Mouse (Mus musculus): ENCODE measurements around the gene Pde3b. TPM values are rescaled to one million over a fixed set of nuclear protein-coding genes. Genes with fewer than 3 reads are reported as not detected.
"Not testable (repeated sequence)": the region's sequence is repeated elsewhere in the genome, so short reads cannot be mapped to it uniquely, and the experiment has no call there.

Pde3b gene
- total RNA-seq, 4 experiments from 2014 or later: 7.3 to 13.3 (median 11.6) TPM

DNA sequence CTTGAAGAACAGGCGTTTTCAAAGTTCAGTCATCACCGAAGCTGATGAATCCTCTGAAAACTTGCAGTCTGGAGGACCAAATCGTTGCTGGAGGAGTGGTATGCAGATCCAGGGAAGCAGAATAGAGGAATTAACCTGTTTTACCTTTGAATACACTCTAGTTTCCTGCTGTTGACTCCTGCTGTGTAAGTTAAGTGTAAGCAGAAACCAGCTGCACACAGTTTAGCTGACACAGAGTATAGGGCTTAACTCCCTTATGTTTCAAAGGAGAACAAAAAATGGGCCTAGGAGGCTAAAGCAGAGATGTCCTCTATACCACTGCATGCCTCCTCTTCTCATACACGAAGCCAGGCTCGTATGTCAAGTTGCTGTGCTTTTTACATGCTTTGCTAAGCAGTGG lies 63.8 kb downstream of the Pde3b start:
- no peak for DNase-seq (ENCODE audit: low spot score in 2 of 2)

DNA sequence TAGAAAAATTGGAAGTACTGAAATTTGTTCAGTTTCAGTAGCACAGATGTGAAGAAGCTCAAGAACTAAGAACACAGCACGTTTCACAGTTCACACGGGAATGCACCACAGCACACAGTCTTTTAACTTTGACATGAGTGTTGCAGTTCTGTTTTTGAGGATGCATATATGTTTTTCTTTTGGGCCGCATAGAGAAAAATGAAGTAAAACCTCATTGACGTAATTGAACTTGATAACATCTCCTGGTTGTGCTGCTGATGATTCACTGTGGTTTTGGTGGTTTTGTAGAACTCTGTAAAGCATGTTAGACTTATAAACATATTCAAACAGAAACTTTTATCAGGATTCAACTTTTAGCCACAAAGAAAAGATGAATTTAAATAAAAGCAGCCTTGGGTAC lies 64.7 kb downstream of the Pde3b start:
- DNase-seq (ENCODE audit: low spot score in 2 of 2): no peak

DNA sequence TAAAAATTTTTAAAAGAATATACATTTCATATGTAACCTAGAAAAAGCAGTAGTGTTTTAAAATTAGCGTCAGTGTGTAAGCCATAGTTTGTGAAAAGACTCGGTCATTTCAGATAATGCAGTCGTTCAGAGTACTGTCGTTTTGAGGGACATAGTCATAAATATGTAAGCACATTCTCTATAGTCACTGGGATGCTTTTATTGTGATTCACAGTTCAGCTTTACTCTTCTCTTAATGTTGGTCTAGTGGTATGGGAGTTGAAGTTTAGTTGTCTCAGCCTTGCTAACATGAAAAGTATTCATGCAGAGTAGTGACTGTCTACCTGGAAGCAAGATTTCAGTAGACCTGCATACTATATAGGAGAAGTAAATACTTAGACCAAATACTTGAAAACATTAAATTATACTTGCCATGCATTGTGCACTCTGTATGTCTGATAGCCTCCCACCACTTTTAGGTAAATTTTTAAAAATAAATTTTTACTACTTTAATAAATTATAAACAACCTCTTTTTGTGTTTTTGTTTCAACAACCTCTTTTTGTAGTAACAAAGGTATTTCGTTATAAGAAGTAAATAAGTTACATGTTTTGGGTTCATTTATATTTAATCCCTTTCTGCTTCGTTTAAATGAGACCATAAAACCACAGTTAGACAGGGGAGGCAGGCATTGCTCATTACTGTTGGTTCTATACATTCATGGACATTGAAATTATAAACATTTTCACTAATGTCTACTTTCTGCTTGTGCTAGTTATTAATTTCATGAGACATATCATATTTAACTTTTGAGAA lies 65.3 kb downstream of the Pde3b start:
- DNase-seq (ENCODE audit: low spot score in 2 of 2): no peak

DNA sequence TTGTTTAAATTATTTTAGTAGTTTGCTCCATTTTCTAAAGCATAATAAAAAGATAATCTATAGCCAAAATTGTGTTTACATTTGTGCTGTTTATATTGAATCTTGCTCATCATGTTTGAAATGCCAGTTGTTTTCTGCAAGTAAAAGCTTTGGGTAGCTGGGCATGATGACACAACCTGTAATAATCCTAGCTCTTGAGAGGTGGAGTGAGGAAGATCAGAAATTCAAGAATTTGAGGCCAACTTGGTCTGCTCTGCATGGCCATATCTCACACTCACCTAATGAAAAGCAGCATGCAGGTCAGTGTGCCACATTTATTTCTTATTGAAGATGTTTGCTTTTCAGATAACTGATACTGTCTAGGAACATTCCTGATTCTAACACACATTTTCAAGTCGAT lies 65.9 kb downstream of the Pde3b start:
- no peak for DNase-seq (ENCODE audit: low spot score in 2 of 2)

DNA sequence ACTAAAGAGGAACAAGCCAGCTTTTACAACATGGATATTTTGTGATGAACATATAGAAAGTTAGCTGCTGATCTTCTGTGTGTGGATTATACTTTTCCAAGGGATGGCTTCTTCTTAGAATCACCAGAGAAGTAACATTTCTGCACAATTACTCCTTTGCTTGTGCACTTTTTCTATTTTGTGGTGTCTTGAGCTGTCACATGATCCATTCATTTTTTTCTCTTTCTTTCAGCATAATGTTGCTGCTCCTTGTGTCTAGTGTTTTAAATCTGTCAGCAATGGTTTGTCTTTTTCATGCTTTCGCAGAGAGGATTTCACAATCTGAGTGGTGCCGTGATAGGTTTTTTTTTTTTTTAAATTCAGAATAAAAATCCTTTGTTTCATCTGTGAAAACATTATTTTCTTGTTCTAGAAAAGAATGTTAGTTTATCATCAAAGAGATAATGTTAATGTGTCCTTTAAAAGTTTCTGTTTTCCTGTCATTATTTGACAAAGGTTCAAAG lies 66.4 kb downstream of the Pde3b start:
- no peak for DNase-seq (ENCODE audit: low spot score in 2 of 2)

DNA sequence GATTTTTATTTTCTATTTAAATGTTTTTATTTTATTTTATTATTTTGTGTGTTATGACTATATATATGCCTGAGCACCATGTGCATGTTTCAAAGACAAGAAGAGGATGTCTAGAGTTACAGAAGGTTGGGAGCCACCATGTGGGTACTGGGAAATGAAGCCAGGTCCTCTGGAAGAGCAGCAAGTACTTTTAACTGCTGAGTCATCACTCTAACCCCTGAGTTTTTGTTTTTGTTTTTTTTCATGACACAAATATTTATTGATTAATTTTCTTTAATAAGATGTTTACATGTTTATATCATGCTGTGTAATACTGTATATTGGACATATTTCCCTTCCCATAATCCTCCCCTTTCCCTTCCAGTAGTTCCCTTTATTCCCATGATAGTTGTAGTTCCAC lies 77.5 kb downstream of the Pde3b start:
- DNase-seq (ENCODE audit: low spot score in 2 of 2): no peak

DNA sequence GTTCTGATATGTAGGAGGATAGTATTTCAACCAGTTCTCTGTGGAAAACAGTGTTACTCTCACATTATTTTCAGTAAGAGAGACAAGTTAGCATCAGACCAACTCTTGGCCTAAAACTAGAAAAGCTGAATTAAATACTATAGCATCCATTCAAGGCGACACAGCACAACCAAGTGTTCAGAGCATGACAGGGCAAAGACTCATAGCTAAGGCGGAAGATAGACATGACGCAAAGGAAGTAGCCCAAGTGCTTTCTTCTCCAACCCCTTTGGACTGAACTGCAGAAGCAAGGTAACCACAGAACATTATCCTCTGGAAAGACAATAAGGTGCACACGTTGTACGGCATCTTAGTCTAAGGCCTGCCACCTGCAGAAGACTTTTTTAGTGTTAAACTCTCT lies 79.0 kb downstream of the Pde3b start:
- DNase-seq (ENCODE audit: low spot score in 2 of 2): no peak

DNA sequence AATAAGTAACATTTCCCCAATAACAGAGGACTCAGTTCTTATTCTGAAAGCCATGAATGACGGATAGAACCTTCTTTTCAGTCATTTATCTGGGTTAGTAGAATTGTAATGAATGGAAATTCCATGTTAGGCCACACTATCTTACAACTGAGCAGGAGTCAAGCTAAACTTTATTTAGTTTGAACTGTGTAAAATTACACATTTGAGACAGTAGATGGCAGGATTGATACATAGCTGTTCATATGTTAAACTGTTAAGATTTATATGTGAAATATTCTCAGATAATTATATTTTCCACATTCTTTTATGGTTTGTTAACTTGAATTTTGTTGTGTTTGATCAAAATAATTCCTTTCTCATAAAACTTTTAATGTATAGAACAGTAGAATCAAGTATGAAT lies 84.2 kb downstream of the Pde3b start:
- DNase-seq (ENCODE audit: low spot score in 2 of 2): no peak

DNA sequence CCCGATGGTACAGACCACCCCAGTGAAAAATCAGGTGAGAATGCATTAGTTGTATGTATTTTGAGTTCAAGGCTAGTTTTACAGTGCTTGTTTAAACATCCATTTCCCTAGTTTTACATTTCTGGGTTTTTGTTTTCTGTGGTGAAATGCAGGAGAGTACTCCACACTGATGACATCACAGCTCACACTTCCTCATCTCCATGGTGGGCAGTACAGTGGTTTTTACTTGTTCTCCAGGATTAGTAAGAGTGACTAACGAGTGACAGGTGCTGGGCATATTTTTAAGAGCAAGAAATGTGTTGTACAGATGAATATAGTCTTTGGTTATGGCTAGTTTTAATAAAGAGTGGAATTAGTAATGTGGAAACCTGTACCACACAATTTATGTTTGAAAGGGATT lies 93.8 kb downstream of the Pde3b start:
- DNase-seq (ENCODE audit: low spot score in 2 of 2): no peak

DNA sequence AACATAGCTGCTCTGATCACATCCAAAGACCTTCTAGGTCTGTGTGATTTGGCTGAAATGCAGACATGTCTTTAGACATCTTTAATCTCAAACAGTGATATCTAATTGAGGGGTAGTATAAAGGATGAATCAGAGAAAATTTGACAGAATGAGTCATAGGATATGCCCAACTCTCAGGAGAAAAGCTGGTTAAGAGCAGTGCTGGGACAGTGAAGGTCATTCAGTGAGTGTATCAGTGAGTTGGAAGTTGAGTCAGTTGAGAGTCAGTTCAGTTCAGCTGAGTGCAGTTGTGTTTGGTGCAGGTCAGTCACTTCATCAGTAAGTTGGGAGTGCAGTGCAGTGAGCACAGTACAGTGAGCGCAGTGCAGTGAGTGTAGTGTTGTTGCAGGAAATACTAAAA lies 105.0 kb downstream of the Pde3b start:
- no peak for DNase-seq (ENCODE audit: low spot score in 2 of 2)

DNA sequence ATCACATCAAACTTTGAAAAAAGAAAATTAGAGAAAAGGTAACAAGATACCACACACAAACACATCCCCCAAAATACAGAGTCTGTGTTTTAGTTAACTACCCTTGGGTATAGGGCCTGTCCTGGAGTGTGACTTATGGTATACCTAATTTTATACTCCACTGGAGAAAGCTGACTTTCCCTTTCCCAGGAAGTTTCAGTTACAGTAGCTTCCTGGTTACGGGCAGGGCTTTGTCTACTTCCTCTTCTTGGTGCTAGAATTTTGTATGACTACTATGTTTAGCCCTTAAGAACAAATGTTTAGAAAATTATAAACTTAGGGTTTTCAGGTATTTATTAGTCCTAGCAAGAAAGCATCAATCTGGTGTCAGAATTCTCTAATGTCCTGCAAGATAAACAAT lies 111.2 kb downstream of the Pde3b start:
- no peak for DNase-seq (ENCODE audit: low spot score in 2 of 2)

DNA sequence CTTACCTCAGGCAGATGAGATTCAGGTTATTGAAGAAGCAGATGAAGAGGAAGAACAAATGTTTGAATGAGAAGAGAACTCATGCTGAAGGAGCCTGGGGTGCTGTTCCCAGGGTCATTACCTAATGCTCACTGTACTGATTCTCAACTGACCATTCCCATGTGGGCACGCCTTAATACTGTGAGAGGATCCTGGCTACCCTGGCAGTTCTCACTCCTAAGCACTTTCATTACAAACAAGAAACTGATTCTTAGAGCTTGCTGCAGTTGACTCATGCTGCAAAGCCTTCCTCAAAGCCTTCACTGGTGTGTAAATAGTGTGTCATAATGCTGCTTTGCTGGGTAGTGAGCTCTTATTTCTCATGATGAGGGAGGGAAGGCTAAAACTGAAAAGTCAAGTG lies 121.1 kb downstream of the Pde3b start:
- DNase-seq (ENCODE audit: low spot score in 2 of 2): no peak

DNA sequence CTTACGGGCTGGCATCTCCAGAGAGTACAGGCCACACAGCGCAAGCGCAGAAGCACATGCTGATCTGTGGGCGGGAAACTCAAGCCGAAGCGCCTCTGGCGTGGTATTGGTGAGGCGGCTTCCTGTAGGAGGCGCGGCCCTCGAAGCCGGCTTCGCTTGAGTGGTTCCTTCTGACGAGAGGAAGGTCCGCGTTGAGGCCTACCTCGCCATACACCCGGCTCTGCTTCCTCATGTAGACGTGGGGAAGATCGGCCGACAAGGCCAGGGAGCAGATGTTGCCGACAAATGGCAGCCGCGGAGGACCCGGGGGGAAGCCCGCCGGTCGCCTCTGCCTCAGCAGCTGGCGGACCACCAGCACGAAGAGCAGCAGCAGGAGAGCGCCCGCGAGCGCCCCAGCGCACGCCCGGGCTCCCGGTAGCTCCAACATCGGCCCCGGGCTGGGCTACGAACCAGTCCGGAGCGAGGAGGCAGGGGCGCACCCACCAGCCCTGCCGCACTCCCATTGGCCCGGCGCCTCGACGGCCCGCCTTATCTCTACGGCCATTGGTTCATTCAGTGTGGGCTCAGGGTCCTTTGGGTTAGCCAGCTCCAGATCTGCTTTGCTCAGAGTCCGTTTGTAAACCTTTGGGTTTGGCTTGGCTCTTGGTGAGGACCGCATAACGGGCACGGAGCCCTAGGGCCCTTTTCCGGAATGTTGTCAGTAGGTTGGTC lies 147.6 kb downstream of the Pde3b start, which contains the start of gene Cyp2r1:
Gene Cyp2r1, minus strand, starts transcription at position 442 of the 711 bp plus-strand sequence.
- DNase-seq (ENCODE audit: low spot score in 2 of 2): peak; percentile 73 to 80

DNA sequence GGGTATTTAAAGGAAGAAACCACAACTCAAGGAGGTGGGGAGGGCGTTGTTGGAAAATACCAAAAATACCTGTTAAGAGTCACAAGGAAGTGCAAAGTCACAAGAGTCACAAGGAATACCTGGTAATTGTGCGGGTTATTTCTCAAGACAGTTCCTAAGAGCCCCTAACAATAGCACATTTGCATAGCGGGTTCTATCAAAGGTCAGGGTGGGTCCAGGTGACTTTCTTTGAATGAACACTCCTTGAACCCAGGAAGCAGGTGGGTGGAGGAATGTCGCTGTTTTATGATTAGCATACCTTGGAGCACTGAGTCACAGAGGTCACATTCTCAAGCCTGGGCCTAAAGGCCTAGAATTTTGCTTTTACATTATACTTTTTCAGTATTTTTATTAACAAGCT lies 158.8 kb downstream of the Pde3b start:
- DNase-seq (ENCODE audit: low spot score in 2 of 2): not testable (repeated sequence)

DNA sequence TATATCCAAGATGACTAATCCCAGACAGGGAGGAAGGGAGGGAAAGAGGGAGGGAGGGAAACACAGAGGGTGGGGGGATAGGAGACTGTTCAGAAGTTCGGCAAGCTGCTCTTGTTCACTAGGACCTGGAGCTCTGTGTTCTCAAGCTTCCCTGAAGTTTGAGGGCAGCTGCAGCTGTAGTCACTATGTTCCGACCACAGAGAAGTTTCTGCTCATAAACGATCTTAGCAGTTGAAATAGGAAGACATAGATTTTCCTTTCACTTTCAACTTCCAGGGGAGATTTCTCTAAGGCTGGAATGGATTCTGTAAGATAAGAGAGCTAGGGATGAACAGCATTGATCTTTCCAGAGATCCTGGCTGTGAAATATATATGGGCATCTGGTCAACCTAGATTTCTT lies 161.8 kb downstream of the Pde3b start:
- no peak for DNase-seq (ENCODE audit: low spot score in 2 of 2)

DNA sequence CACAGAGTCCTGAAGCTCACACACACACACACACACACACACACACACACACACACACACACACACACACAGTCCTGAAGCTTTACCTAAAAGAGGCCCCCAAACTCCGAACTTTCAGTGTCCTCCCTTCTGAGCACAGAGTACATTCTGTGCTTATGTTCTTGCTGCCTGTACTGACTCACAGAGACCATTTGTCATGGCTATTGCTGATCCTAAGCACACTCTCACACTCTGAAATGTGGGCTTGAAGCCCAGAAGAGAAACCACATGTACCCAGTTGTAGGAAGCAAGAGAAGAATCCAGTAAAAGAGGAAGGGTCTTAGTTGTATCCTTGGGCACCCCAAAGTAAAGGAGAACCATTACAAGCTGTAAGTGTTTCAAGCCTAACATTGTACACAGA lies 162.6 kb downstream of the Pde3b start:
- DNase-seq (ENCODE audit: low spot score in 2 of 2): no peak

DNA sequence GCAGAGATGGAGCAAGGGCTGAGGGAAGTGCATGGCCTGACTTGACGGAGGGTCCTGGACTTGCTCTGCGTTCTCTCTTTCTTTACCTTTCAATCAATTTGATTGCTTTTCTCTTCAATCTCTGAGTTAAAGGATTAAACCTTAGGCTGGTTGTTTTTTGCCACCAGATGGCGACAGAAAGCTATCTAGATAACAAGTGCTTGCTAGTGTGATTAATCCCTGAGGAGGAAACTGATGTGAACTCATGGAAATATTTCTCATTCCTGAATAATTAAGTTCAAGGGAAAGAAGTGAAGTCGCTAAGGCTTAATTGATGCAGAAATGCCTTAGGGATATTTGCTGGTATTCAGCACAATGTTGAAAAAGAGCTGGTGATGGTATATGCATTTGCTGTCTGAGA lies 165.3 kb downstream of the Pde3b start:
- peak in 1 of 2 experiments; percentile 31 for DNase-seq (ENCODE audit: low spot score in 2 of 2)

DNA sequence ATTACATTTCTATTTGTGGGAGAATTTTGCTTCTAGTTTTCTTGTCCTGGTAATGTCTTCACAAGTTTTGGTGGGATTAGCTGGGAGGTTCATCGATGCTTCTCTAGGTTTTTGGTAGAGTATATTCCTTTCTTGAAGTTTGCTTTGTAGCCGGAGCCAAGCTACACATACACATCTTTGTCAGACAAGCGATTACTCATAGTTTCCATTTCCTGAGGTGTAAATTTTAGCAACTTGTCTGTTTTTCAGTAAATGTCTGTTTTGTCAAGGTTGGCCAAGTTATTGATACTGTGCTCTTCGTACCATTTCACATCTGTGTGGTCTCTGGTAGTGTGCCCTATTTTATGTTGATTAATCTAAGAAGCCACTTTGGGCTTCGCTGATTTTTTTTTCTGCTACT lies 166.1 kb downstream of the Pde3b start:
- DNase-seq (ENCODE audit: low spot score in 2 of 2): no peak

DNA sequence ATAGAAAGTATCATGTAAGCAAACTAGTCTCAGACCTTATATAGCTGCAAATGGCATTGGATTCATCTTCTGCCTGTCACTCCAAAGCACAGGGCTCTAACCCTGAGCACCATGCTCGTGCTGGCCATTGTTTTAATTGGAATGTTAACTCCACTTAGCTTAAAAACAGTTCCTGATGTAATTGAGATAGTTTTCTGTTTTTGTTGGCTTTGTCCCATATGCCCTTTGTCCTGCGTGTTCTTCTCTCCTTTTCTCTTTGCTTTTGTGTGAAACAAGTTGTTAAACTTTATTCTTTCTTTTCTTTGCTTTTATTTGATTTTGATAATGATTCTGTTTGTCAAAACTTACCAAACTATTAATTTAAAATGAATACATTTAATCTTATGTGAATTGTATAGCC lies 167.4 kb downstream of the Pde3b start:
- DNase-seq (ENCODE audit: low spot score in 2 of 2): no peak
